Comparison of ENCODE assay signal across 18 mouse cellular contexts in the genomic region with DNA sequence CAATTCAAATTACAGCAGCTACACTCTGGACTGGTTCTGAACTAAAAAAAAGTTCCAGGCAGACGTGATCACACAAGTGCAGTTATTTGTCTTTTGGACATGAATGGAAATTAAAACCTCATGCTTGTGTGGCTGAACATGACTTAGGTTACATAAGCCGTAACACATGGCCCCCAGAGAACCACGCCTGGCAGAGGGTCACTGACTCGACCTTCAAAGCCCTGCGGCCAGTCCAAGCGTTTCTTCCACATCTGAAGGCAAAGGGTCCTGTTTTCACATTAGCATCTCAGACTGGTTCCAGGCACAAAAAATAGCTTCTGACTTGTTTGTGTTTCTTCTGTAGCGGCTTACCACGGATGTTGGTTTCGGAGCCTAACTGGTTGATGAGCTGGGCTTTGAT. TPM values are rescaled to one million over a fixed set of nuclear protein-coding genes. Genes with fewer than 3 reads are reported as not detected.
DNase-seq lines count a peak whose midpoint lies in the region; ATAC-seq lines count a peak whose summit lies in the region.
"Had no signal": no experiment of that assay in that cellular context is flagged by ENCODE, and none has a peak within 500 bp of the region (broad histone marks: within the 10 kb centered on the region; RNA-seq: fewer than 3 reads in every experiment).

No protein-coding gene starts in this region.

- H3K9ac ChIP-seq in embryonic facial prominence, embryonic 13.5 days = no peak overlapping the region
- H3K9ac ChIP-seq in limb, embryonic 12.5 days (replicated peaks) = no peak overlapping the region
- H3K9ac ChIP-seq: forebrain, embryonic 12.5 days; hindbrain, embryonic 14.5 days; liver, embryonic 15.5 days; midbrain, embryonic 15.5 days had no signal

- WGBS in embryonic facial prominence, embryonic 13.5 days = 24% methylated on average over 9 of the region's 9 CpGs
- 25% methylated on average over 9 of the region's 9 CpGs for WGBS in limb, embryonic 12.5 days

- H3K9me3 ChIP-seq in embryonic facial prominence, embryonic 13.5 days = no peaks in the 10 kb centered on the region
- no peaks in the 10 kb centered on the region for H3K9me3 ChIP-seq in limb, embryonic 12.5 days
- H3K9me3 ChIP-seq: forebrain, embryonic 12.5 days; liver, embryonic 15.5 days; midbrain, embryonic 15.5 days had no signal

- H3K4me2 ChIP-seq in embryonic facial prominence, embryonic 13.5 days = peak overlapping the region; percentile 16
- H3K4me2 ChIP-seq in limb, embryonic 12.5 days = no peak overlapping the region
- H3K4me2 ChIP-seq: forebrain, embryonic 12.5 days; hindbrain, embryonic 14.5 days; liver, embryonic 15.5 days; midbrain, embryonic 15.5 days had no signal

- no peak for ATAC-seq in embryonic facial prominence, embryonic 13.5 days (ENCODE audit: insufficient number of reproducible peaks, insufficient read depth, low FRiP score, low TSS enrichment, low read depth)
- ATAC-seq in limb, embryonic 12.5 days (ENCODE audit: insufficient number of reproducible peaks, insufficient read depth, low FRiP score, low TSS enrichment, low read depth) = no peak
- ATAC-seq: midbrain, embryonic 15.5 days had no signal

- no peaks in the 10 kb centered on the region for H3K27me3 ChIP-seq in embryonic facial prominence, embryonic 13.5 days
- H3K27me3 ChIP-seq in limb, embryonic 12.5 days = no peaks in the 10 kb centered on the region; the same call in 1 of the 2 replicates
- H3K27me3 ChIP-seq: forebrain, embryonic 12.5 days; liver, embryonic 15.5 days; midbrain, embryonic 15.5 days had no signal

- no peaks in the 10 kb centered on the region for H3K36me3 ChIP-seq in embryonic facial prominence, embryonic 13.5 days
- H3K36me3 ChIP-seq in limb, embryonic 12.5 days = no peaks in the 10 kb centered on the region
- H3K36me3 ChIP-seq: forebrain, embryonic 12.5 days; liver, embryonic 15.5 days; midbrain, embryonic 15.5 days had no signal

- H3K4me1 ChIP-seq in embryonic facial prominence, embryonic 13.5 days = peaks cover 11% of the 10 kb centered on the region
- peaks cover 11% of the 10 kb centered on the region for H3K4me1 ChIP-seq in limb, embryonic 12.5 days (replicated peaks)
- H3K4me1 ChIP-seq: forebrain, embryonic 12.5 days; liver, embryonic 15.5 days; midbrain, embryonic 15.5 days had no signal

- H3K27ac ChIP-seq in embryonic facial prominence, embryonic 13.5 days = peak overlapping the region; percentile 45
- 0 out of 2 replicates have a peak overlapping the region, but pooled peaks have one; percentile 23 for H3K27ac ChIP-seq in limb, embryonic 12.5 days
- H3K27ac ChIP-seq: forebrain, embryonic 12.5 days; heart, adult 2 months; hindbrain, embryonic 14.5 days; liver, embryonic 15.5 days; midbrain, embryonic 15.5 days had no signal

- H3K4me3 ChIP-seq in embryonic facial prominence, embryonic 13.5 days = no peak overlapping the region
- no peak overlapping the region for H3K4me3 ChIP-seq in limb, embryonic 12.5 days (replicated peaks)
- H3K4me3 ChIP-seq: forebrain, embryonic 12.5 days; heart, adult 2 months; liver, embryonic 15.5 days; midbrain, embryonic 15.5 days had no signal

- intact Hi-C loops in heart, postnatal 25 days (cut with DNase I) = no loop called here
- intact Hi-C loops in heart, postnatal 36 days (cut with DNase I) = no loop called here

- DNase-seq in heart, postnatal 25 days (ENCODE audit: low spot score) = peak; percentile 18
- no peak for DNase-seq in heart, adult 8-10 months (ENCODE audit: low spot score)
- peak; percentile 24 to 38 for DNase-seq in heart, postnatal 36 days
- no peak for DNase-seq in layer of hippocampus, postnatal 14 days (ENCODE audit: low spot score in 2 of 2)
- DNase-seq in spleen, adult 18-20 months = no peak
- no peak for DNase-seq in Muller cell, postnatal 12 days (ENCODE audit: inconsistent ontology term)
- DNase-seq: B cell, adult 2 months; cerebellum, adult 11-12 months; lung, postnatal 36 days; thymus, postnatal 14 days had no signal

RNA-seq across cellular contexts. Expression of a gene that starts 42.1 kb away (rescaled TPM):
- 1 to 10 TPM; 2.0 to 2.5 TPM for total RNA-seq in heart, postnatal 25 days (2021)
- 1 to 10 TPM; 2.7 to 4.6 (median 3.0) TPM for total RNA-seq in heart, adult 8-10 months (2022)
- polyA plus RNA-seq in embryonic facial prominence, embryonic 13.5 days (2015; fragmentation: Nextera tagmentation; extraction: Ambion mirVana) = 17.7 and 18.5 TPM in 2 replicates
- 1 to 10 TPM; 2.3 to 2.5 TPM for total RNA-seq in heart, postnatal 36 days (2021)
- 12.8 and 14.0 TPM in 2 replicates for polyA plus RNA-seq in limb, embryonic 12.5 days (2016; fragmentation: Nextera tagmentation; extraction: Ambion mirVana)
- 1 to 10 TPM; 1.1 to 1.4 TPM for total RNA-seq in layer of hippocampus, postnatal 14 days (2021)
- total RNA-seq: common myeloid progenitor, adult 5-6 weeks had no signal

Comparison
In these comparisons a context has a peak if more than half of its experiments do, and no peak if none do; other contexts are left out.
1. DNase-seq: peak in heart, postnatal 25 days (single experiment) and heart, postnatal 36 days (2 of 2); none in heart, adult 8-10 months (single experiment), layer of hippocampus, postnatal 14 days (0 of 2), spleen, adult 18-20 months (0 of 2) and Muller cell, postnatal 12 days (single experiment).